Mouse (Mus musculus) kidney, adult 9 months (tissue): ENCODE data around the gene Fev.

Experiments
- DNase-seq: peaks from one replicate; pipeline ENCODE4 v3.0.0; 2022

The Fev gene

DNA sequence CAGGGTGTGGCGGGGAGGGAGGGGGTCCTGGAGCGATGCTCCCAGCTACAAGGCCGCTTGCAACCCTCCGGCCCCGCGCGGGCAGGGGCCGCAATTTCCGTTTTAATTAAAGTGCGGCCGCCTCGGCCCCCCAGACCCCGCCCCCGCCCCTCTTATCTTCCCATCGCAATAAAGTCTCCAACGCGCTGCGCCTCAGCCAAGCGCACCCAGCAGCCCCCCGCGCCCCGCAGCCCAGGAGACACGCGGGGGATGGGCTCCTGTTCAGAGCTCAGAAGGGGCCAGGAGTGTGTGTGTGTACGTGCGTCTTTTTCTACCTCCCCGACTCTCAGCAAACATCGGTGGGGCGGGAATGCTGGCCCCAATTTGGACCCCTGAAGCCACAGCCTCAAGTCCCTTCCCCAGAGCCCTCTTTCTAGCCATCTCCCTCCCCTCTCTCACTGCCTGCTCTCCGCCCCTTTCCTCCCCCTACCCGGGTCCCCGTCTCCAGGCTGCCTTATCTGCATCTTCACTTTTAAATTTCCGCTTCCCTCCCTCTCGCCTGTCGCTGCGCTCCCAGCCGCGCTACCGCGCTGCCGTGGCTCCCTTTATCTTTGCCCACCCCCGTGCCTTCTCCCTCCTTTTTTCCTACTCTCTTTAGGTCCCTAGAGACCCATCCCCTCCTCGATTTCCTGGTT is at the start of gene Fev:
Gene Fev (minus strand): TSS at position 51 of the 674 bp plus-strand sequence.
- no peak for DNase-seq

DNA sequence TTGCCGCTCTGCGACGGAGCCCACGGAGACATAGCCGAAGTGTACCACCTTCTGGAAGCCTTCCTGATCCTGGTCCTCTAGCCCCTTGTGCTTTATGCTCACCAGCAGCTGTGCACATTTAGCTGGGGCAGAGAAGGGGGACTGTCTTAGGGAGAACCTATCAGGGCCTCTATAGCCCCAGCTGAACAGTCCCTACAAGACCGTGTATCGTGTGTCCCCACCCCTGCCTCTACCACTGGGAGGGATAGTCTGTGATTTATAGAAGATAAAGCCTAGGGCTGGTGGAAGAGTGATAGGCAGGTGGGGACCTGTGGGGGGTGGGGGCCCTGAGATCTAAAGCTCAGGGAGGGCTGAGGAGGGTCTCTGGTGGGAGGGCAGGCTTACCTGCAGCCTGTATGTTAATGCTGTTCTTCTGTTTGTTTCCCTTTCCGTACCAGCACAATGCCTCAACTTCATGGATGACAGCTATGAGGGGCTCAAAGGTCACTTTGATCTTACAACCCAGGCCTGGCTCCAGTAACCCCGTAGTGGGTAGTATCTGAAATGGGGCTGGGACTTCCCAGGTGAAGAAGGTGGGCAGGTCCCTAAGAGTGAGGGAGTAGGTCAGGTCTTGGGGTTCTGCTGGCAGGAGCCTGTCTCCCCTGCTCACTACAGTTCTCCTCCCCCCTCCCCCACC is 42.5 kb upstream of the Fev start:
- no peak for DNase-seq

DNA sequence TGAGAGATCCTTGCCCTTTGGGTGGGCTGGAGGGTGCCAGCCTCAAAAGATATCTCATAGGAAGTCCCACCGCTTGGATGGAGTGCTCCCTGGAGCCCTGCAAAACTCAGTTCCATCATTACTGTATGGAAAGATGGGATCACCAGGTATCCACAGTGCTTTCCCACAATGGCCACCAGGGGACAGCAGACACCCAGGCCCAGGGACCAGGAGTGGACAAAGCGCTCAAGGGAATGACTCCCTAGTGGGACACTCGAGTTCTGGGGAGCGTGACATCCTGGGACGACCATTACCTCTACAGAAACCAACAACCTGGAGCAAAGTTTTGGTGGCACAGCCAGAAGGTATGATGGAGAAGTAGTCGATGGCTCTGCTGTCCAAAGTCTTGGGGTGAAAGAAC is 41.5 kb upstream of the Fev start:
- DNase-seq, result peak; percentile 76

DNA sequence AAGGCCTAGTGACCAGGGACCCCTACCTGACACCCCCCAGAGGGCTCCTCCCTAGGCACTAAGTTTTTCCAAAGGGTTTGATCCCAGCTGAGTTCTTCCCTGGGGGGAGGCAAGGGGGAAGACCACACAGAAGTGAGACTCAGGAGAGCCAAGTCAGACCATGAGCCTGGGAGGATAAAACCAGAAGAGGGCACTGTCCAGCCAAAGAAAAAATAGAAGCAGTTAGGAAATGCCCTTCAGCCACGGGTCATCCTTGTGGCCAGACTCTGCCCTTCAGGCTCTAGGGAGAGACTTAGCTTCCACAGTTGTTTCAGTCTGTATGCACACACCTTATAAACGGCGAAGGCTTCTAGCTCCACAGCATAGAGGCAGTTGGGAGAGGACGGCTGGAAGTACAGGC is 39.2 kb upstream of the Fev start:
- DNase-seq, result peak; percentile 60

DNA sequence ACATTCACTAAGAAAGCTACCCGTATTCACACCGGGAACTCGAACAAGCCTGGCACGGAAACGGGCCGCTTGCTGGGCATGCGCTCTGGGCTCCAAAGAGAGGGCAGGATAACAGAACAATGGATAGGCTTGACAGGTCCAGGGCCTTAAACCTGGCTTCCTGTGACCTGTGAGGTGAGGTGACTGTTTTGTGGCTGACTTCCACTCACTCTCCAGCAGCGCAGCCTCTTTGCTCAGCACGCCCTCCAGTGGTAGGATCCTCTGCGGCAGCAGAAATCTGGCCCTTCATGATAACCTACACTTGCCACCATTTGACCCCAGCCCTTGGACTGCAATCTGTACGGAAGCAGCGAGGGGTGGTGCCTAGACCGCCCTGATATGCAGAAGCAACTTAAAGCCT is 30.5 kb upstream of the Fev start:
- DNase-seq, result peak; percentile 38

DNA sequence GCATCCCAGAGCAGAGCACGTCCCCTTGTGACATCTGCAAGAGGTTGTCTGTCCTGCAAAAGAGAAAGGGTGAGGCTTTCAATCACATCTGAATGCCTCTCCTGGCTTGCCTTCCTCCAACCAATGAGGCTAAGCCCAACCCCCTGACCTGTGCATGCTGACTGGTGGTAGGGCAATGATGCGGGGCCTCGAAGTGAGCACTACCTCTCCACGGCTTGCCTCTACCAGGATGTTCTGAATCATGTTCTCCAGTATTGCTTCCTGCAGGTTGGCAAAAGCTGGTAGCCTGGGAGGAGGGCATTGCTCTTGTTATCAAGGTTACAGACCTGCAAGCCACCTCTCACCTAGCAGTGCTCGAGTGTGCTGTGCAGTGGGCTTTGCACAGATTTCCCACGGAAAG is 17.0 kb upstream of the Fev start:
- no peak for DNase-seq

DNA sequence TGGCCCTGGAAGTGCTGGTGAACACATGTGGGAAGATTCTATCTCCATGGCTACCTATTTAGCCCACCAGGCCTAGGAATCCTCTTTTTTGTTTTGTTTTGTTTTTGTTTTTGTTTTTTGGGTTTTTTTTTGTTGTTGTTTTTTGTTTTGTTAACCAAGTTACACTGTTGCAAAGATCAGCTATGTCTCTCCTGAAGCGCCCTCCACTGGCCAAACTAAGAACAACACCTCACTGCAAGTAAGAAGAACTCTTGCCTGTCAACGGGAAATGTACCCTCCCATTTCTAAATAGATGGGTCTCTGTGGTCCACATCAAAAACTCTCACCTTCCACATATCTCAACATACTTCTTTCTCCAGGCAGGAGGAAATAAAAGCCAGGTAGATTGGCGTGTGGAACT is 16.5 kb upstream of the Fev start:
- peak; percentile 67 for DNase-seq

DNA sequence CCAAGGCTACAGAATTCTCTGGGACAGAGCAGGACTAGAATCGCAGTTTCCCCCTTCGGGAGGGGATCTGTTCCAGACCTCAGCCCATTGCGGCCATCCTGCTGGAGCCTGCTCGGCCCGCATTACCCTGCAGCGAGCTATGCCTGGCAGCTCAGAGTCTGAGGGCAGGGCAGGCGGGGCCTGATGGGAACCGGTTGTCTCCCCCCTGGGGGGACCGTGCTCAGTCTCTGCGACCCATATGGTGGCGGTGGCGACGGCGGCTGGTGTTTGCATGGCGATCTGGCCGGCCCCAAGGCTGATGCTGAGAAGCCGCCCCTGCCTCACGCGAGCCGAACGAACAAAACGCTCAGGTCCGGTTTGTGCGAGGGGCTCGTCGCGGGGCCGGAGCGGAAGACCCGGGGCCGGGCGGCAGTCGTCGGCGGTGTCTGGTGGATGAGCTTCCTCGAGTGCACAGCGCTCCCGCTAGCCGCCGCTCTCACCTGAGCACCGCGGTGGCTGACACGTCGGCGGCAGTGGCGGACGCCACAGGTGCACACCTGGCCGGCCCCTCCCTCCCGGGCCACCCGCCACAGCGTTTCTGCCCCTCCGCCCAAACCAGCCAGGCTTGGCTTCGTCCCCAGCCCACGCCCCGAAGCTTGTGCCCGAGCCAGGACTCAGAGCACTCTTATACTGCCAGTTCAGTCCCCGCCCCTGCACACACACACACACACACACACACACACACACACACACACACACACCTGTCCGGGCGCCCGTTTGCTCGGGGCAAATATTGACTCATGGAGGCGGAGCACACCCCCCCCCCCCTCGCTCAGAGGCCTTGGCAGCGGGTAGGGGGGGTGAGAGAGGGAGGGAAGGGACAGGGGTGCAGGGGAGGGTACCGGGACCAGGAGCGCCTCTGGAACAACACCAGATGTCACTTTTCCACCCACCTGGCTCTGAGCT is 15.4 kb upstream of the Fev start:
- DNase-seq, result peak; percentile 39

DNA sequence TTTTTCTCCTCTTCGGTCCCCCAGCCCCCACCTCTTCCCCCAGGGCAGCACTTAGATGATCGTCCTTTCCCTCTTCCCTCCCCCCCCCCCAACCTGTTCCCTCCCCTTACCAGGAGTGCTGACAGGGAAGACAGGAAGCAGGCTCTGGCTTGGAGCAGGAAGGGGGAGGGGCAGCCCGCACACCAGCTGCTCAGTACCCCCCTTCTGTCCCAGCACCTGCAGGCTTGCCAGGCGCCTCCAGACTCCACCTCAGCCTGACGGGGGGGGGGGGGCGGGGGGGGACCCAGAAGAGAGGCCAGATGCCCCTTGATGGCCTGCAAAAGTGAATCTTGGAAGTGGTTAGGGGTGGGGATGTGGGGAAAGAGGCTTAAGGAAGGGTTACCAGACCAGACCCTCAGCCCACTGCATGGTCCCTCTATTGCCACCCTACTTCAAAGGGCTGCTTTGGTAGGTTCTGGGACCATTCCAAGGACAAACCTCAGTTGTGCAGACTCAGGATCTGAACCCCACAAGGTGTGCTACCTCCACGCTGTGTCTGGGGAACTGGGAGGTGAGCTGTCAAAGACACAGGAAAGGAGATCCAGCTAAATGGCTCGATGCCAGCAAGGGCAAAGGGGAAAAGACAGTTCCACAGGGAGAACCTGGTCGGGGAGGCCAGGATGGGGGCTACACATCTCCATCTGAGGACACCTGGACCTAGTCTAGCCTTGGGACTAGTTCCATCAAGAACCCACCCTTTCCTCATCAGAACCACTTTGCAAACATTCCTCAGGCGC is 13.6 kb upstream of the Fev start:
- DNase-seq, result no peak

DNA sequence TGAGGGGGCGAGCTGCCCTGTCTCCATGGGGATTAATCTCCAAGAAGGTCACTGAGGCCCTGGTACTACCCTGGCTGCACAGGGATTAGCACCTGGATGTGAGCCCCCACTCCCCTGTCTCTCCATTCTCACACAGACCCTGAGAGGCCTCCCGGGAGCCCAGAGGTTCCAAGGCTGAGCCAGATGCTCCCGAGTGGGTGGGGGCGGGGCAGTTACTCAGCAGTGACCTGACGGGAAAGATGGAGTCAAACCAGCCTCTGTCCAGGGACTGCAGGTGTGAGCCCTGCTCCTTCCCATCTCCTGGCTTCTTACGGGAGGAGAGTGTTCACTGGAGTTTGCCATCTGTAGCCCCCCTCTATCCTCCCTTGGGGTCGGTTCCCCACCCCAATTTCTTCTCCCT is 12.8 kb upstream of the Fev start:
- DNase-seq, result no peak

DNA sequence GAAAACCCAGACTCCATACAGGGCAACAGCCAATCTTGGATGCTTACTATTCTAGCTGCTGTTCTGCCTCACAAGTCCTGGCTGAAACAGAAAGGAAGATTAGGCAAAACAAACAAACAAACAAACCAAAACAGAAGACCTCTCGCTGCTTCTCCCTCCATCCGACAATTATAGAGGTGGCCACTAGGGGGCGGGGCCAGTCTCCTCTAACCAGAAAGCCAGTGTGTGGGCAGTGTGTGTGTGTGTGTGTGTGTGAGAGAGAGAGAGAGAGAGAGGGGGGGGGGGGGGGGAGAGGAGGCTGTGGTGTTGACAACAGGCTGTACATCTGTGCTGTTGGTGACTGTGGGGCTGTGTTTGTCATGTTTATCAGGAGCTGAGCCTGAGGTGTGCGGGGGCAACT is 9.7 kb upstream of the Fev start:
- DNase-seq, result peak; percentile 48

DNA sequence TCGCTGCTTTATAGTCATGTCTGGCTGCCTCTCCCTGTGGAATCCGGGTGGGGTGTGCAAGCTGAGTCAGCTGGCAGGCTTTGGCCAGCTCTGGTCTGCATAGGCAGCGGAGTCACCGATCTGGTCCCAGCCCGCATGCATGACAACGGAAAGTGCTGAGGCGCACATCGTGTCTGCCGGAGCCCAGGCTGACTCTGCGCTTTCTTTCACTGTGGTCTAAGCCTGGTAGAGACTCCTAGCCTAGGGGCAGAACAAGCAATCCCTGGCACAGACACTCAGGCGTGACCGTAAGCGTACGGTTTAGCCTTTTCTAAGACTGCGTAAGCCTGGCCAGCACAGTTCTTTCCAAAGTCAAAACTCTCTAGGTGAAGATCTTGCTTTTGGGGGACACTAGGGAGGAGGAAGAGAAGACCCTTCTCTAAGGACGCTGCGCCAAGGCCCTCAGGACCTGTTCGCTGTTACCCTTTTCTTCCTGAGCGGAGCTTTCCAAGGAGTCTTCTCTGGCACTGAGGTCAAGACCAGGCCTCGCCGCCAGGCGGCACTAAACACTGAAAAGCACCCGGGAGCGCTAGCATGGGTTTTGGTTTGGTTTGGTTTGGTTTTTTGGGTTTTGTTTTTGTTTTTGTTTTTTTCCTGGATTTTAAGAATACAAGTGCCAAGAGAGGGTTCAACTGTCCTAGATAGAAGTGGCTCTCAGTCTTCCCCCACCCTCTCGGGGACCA is 8.1 kb upstream of the Fev start, which contains the start of gene Cryba2:
Gene Cryba2 (minus strand): TSS at position 10 of the 722 bp plus-strand sequence.
- DNase-seq, result peak; percentile 64

DNA sequence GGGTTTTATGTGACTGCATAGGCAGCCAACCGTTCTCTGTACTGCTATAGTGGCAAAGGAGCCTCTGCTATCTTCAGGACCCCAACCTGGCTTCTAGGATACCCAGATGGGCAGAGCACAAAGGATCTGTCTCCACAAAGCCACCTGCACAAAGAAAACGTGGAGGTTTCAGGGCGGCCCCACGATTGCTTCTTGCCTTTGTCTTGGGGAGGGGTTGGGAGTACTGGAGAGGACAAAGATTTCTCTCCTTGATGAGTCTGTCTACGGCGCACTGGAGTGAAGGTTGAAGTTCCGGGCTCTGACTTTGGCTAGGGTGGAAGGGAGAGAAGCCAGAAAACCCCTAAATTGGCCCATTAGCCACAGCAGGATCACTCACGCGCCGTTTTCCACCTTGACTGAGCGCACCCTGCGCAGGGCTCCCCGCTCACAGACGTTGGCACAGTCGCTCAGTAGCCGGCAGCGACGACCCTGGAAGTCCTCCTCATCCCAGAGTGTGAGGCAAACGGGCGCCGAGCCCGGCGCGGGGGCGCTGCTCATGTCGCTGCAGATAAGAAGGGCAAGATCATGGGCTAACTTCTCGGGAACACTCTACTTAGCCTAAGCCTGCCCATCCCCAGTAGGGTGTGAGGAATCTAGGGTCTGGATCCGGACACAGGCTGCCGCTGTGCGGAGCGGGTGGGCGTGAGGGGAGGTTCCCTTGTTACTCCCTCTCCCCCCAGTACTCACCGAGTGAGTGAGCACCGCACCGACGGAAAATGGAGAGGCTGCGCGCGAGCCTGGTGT is 7.3 kb upstream of the Fev start:
- DNase-seq, result no peak

DNA sequence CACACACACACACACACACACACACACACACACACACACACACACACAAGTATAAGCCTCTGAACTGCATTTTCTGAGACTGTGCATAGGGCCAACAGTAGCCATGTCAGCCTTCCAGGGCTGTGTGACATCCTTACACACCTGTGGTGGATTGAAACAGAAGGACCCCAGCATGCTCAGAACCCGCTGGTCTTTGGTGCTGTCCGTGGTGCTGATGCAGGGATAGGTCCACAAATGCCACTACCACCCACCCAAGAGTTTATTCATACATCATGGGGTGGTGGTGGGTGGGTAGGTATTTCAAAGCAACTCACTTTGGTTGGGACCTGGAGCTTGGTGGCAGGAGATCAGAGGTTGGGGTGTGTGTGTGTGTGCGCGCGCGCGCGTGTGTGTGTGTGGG is 6.3 kb upstream of the Fev start:
- no peak for DNase-seq

DNA sequence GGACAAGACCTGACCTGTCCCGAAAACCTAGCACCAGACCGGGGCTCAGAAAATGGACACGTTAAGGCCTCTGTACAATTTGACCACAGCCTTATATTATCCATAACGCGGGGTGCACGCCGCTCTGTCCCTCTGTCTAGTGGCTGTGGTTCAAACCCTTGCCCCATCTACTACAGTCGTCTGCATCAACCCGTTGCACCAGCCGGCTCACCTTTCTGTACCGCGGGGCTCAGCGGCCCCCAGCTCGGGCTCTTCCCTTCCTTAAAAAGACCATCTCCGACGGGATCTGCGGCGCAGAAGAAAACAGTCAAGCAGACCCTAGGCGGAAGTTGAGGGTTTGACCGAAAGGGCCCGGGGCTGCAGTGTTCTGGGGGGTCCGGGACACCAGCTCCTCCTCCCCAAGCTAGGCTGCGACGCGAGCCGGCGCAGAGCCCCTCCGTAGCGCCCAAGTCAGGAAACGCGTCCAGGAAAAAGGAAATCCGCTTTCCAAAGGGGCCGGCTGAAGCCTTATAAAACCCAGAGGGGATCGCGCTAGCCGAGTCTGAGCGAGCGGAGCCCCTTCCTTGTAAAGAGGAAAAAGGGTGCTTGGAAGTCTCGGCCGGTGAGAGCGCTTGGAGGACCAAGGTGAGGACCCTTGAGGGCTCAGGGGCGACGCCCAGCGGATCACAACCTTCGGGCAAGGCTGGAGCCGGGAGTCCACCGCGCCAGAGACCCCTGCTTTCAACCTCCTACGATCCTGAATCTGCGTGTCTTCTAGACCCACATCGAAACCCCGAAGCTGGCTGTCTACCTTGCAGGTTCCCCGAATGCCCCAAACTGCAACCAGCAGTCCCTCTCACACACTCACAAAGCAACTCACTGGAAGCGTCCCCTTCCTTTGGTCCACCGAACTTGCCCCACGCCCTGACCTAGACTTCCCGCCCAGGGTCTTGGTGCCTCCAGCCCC is 750 bp downstream of the Fev start:
- DNase-seq, result no peak

DNA sequence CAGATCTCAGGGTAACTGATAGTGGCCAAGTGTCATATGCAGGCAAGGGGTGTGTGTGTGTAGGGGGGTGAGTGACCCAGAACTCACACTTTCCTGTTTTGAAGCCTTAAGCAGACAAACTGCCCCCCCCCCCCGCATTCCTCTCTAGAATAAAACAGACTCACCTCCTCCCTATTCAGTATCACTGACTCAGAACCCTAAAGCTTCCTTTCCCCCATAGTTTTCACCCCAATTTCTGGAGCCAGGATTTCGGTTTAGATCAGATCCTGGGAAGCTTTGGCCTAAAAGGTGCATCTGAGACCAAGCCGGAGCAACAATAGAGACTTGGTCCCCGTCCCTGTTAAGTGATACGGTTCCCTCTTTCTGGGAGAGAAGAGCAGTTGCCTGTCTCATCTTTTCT is 1.8 kb downstream of the Fev start:
- DNase-seq, result no peak

DNA sequence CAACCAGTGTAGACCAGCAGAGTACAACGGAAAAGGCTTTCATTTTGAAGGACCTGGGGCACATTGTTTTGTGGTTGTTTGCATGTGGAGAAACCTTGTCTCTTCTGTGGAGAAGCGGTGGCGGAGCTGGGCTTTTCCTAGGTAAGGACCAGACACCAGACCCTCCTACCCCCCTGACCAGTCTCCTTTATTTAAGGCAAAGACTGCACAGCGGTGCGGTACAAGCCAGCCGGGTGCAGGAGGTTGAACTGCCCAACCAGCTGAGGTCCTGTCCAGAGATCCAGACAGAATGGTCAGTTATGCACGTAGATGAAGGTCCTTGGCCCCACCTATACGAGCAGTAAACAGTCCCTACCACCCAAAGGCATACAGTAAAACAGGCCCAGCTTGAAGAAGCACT is 2.4 kb downstream of the Fev start:
- no peak for DNase-seq

DNA sequence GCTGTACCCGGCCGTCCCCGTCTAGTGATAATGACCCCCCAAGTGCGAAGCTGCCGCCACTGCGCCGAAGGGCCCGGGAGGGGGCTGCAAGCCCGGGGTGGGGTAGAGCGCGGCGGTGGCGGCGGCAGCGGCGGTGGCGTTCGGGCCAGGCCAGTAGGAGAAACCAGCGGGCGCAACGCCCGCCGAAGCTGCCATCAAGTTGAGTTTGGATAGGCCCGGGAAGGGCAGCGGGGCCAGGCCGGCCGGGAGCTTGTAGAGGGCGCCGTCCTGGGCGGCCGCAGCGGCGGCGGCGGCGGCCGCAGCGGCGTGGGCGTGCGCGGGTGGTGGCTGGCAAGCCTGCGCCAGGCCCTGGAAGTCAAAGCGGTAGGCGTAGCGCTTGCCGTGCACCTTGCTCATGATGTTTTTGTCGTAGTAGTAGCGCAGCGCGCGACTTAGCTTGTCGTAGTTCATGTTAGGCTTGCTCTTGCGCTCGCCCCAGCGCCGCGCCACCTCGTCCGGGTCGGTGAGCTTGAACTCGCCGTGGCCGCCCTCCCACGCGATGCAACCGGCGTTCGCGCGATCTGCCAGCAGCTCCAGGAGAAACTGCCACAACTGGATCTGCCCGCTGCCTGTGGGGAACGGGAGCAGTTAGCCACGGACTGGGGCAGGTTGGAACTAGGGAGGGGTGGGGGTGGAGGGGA is 3.0 kb downstream of the Fev start:
- no peak for DNase-seq

DNA sequence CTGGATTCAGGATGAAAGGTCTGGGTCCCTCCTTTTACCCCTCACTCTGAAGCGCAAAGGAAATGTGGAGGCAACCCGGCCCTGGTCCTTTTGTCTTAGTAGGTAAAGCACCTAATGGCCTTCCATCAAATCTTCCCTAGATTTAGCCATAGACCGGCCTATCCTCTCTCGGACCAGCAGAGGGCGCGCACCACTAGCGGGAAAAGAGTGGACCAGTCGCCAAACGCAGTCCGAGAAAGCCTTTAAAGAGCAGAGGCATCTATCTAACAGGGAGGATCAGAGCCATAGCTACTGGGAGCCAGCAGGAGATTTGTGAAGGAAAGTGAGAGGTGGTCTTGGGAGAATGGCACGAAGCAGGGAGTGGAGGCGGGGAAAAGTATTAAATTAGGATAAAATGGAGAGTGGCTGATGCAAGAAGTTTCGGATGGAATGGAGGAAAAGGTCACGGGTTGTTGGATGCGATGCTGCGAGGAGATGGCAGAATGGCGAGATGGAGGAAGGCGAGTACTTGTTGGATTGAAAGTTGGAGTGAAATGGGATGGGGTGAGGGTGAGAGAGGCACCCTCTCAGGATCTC is 4.3 kb downstream of the Fev start:
- DNase-seq, result peak; percentile 69
